Mouse (Mus musculus) spleen, adult 2 months (tissue): ENCODE data around the gene Vsig8.

ENCODE experiments used
- CTCF ChIP-seq: fragments of 200-500 bp; IDR thresholded peaks from 2 replicates; pipeline ENCODE4 v1.5.1; 2011; ENCODE audit warnings: mild to moderate bottlenecking, inconsistent platforms; ENCODE audit not compliant: insufficient read depth, insufficient read length, insufficient replicate concordance; ENCODE audit errors: extremely low read depth
- POLR2A ChIP-seq: fragments of 200-500 bp; IDR thresholded peaks from 2 replicates; pipeline ENCODE4 v1.6.1; 2011; ENCODE audit warnings: low read depth, low read length, inconsistent platforms

GRCm38 (mm10) chr1:172548501-172548900 lies 7.2 kb upstream of the Vsig8 start:
- TF ChIP-seq CTCF = no peak
- no peak for TF ChIP-seq POLR2A
